Mouse (Mus musculus): ENCODE data around the gene Serp2. TPM values are rescaled to one million over a fixed set of nuclear protein-coding genes. Genes with fewer than 3 reads are reported as not detected.

Gene Serp2
- polyA plus RNA-seq, 1 experiment from 2014 or later, result 0.58 TPM

DNA sequence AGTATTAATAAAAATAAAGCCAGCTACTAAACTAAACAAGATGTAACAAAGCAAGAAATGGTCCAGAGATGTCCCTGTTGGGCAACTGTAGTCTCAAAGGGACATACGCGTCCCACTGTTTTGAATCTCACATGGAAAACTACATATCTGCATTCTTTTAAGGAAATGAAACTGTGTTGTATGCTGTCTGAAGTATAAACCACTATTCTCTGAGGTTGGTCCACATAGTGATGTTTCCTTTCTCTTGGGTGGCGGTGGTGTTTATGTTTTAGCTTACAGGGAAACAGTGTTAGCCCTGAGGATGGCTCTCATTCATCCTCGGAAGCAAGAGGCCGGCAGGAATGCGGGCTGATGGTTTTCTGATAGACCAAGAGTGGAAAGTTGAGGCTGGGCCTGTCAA lies 12.6 kb downstream of the Serp2 start:
- no peak for TF ChIP-seq EP300 (IDR thresholded peaks at IDR 0.05; ENCODE audit: low read depth)
- TF ChIP-seq CTCF (IDR thresholded peaks at IDR 0.05; ENCODE audit: low read depth), result no peak
- Histone ChIP-seq H3K27ac (ENCODE audit: low read depth) (no peak overlapping the region), H3K9ac (replicated peaks) (no peak overlapping the region), H3K4me3 (ENCODE audit: low read depth, low read length) (no peak overlapping the region), H3K36me3 (replicated peaks; ENCODE audit: insufficient read depth, low read length) (no peaks in the 10 kb centered on the region), H3K4me1 (ENCODE audit: insufficient read depth) (no peaks in the 10 kb centered on the region), H3K27me3 (ENCODE audit: insufficient read depth, low read length) (no peaks in the 10 kb centered on the region), H3K4me2 (ENCODE audit: low read depth, low read length) (no peak overlapping the region), H3K9me3 (ENCODE audit: low read length) (no peaks in the 10 kb centered on the region)
- no peak for ATAC-seq
- no peak for DNase-seq
- 81% methylated on average over 6 of the region's 6 CpGs for WGBS (ENCODE audit: insufficient replicate concordance)

DNA sequence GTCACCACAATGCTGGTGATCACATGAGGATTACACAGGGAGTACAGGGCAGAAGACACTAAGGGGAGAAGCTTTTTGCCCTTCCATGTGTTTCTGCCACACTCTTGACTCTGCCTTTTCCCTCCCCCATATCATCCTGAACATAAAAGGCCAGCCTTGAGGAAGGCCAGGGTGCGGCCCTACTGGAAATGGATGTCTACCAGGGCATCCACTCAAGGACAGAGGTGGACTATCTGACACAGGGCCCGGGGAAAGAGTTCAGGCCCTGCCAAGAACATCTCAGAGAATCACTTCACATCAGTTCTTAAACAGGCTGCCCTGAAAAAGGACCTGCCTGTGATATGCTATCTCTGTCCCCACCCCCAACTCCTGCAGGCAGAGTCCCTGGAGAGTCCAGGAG lies 15.3 kb downstream of the Serp2 start:
- DNase-seq, result no peak
- Histone ChIP-seq H3K27me3 (ENCODE audit: insufficient read depth, low read length) (no peaks in the 10 kb centered on the region), H3K27ac (ENCODE audit: low read depth) (no peak overlapping the region), H3K4me2 (ENCODE audit: low read depth, low read length) (no peak overlapping the region), H3K36me3 (replicated peaks; ENCODE audit: insufficient read depth, low read length) (no peaks in the 10 kb centered on the region), H3K9ac (replicated peaks) (no peak overlapping the region), H3K4me3 (ENCODE audit: low read depth, low read length) (no peak overlapping the region), H3K9me3 (ENCODE audit: low read length) (no peaks in the 10 kb centered on the region), H3K4me1 (ENCODE audit: insufficient read depth) (no peaks in the 10 kb centered on the region; the same call in 1 of the 2 replicates)
- no peak for ATAC-seq
- TF ChIP-seq EP300 (IDR thresholded peaks at IDR 0.05; ENCODE audit: low read depth), result no peak
- TF ChIP-seq CTCF (IDR thresholded peaks at IDR 0.05; ENCODE audit: low read depth), result no peak
- 63% methylated on average over 2 of the region's 2 CpGs for WGBS (ENCODE audit: insufficient replicate concordance)

DNA sequence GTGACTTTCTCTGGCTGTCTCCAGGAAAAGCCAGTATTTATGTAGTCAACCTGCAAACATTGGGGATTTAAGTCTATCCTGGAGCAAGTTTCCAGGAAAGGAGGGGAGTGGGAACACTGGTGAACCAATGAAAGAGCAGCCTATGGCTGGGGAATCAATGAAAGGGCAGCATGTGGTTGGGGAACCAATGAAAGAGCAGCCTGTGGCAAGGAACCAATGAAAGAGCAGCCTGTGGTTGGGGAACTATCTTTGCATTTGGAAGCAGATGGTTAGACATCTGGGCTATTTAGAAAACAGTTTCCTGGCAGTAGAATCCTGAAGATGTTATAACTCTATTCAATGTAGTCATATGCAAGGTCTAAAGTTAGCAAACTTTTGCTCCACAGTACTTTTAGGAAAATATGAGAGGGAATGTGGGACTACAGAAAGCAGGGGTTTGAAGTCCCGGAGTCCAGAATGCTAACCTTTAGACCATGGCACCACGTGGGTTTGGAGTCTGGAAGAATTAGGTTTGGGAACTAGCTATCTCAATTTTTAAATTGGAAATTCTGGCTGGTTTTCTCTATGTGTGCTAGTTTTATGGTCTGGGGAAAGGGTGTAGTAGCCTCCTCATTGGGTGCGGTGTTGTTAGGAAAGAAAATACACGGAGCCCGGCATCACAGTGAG lies 16.6 kb downstream of the Serp2 start:
- Histone ChIP-seq H3K4me1 (ENCODE audit: insufficient read depth) (no peaks in the 10 kb centered on the region; the same call in 1 of the 2 replicates), H3K4me3 (ENCODE audit: low read depth, low read length) (no peak overlapping the region), H3K36me3 (replicated peaks; ENCODE audit: insufficient read depth, low read length) (no peaks in the 10 kb centered on the region), H3K9me3 (ENCODE audit: low read length) (no peaks in the 10 kb centered on the region), H3K27ac (ENCODE audit: low read depth) (no peak overlapping the region), H3K27me3 (ENCODE audit: insufficient read depth, low read length) (no peaks in the 10 kb centered on the region), H3K4me2 (ENCODE audit: low read depth, low read length) (no peak overlapping the region), H3K9ac (replicated peaks) (no peak overlapping the region)
- TF ChIP-seq EP300 (IDR thresholded peaks at IDR 0.05; ENCODE audit: low read depth), result no peak
- TF ChIP-seq CTCF (IDR thresholded peaks at IDR 0.05; ENCODE audit: low read depth), result no peak
- 86% methylated on average over 5 of the region's 5 CpGs for WGBS (ENCODE audit: insufficient replicate concordance)
- DNase-seq, result no peak
- no peak for ATAC-seq

DNA sequence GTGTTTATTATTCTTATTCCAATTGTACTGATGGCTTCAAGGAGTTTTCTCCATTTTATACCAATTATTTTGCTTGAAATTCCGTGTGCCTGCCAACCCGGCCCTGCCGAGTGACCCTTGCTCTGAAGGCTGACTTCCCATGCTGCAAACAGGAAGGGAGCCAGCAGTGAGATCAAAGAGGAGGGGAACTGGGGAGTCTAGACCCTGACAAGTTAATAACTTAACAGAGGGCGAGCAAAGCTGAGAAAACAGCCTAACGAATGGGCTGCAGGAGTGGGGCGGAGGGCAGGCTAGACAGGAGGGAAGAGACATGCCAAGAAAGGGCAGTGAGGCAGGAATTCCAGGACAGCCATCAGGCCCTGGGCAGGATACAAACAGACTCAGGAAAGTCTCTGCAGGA lies 19.8 kb downstream of the Serp2 start:
- 44% methylated on average over 6 of the region's 6 CpGs for WGBS (ENCODE audit: insufficient replicate concordance)
- no peaks in the 10 kb centered on the region for H3K27me3 ChIP-seq (ENCODE audit: insufficient read depth, low read length)
- H3K4me2 ChIP-seq (ENCODE audit: low read depth, low read length), result no peak overlapping the region
- 0 out of 2 replicates have a peak overlapping the region, but pooled peaks have one; percentile 7 for H3K27ac ChIP-seq (ENCODE audit: low read depth)
- DNase-seq (peak; percentile 30), ATAC-seq (no peak)
- H3K36me3 ChIP-seq (replicated peaks; ENCODE audit: insufficient read depth, low read length), result no peaks in the 10 kb centered on the region
- no peaks in the 10 kb centered on the region for H3K9me3 ChIP-seq (ENCODE audit: low read length)
- peaks cover 10% of the 10 kb centered on the region for H3K4me1 ChIP-seq (ENCODE audit: insufficient read depth)
- H3K4me3 ChIP-seq (ENCODE audit: low read depth, low read length), result no peak overlapping the region
- TF ChIP-seq CTCF (IDR thresholded peaks at IDR 0.05; ENCODE audit: low read depth), result no peak
- no peak for TF ChIP-seq EP300 (IDR thresholded peaks at IDR 0.05; ENCODE audit: low read depth)
- H3K9ac ChIP-seq (replicated peaks), result no peak overlapping the region

DNA sequence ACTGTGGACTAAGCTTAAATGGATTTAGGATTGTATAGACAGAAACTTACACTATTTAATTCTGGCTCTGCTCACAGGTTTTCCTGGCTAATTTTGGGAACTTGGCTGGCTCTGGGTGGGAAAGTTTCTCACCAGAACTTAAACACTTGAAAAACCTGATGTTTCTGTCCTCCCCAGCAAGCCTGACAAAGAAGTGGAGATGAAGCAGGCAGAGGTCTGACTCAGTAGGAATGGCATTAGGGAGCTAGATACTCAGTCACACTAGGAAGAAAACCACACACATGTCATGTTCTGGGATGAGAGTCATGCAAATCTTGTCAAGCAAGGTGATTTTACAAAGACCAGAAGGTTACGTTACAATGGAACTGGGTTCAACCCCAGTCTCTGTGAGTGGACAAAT lies 21.6 kb downstream of the Serp2 start:
- H3K36me3 ChIP-seq (replicated peaks; ENCODE audit: insufficient read depth, low read length), result no peaks in the 10 kb centered on the region
- WGBS (ENCODE audit: insufficient replicate concordance), result 97% methylated on average over 1 of the region's 1 CpGs
- no peak overlapping the region for H3K27ac ChIP-seq (ENCODE audit: low read depth)
- no peak overlapping the region for H3K4me3 ChIP-seq (ENCODE audit: low read depth, low read length)
- H3K9ac ChIP-seq (replicated peaks), result no peak overlapping the region
- DNase-seq, result no peak
- H3K4me1 ChIP-seq (ENCODE audit: insufficient read depth), result peaks cover 21% of the 10 kb centered on the region
- no peak for ATAC-seq
- no peaks in the 10 kb centered on the region for H3K9me3 ChIP-seq (ENCODE audit: low read length)
- no peaks in the 10 kb centered on the region for H3K27me3 ChIP-seq (ENCODE audit: insufficient read depth, low read length)
- no peak for TF ChIP-seq CTCF (IDR thresholded peaks at IDR 0.05; ENCODE audit: low read depth)
- TF ChIP-seq EP300 (IDR thresholded peaks at IDR 0.05; ENCODE audit: low read depth), result no peak
- H3K4me2 ChIP-seq (ENCODE audit: low read depth, low read length), result no peak overlapping the region; the same call in 1 of the 2 replicates

DNA sequence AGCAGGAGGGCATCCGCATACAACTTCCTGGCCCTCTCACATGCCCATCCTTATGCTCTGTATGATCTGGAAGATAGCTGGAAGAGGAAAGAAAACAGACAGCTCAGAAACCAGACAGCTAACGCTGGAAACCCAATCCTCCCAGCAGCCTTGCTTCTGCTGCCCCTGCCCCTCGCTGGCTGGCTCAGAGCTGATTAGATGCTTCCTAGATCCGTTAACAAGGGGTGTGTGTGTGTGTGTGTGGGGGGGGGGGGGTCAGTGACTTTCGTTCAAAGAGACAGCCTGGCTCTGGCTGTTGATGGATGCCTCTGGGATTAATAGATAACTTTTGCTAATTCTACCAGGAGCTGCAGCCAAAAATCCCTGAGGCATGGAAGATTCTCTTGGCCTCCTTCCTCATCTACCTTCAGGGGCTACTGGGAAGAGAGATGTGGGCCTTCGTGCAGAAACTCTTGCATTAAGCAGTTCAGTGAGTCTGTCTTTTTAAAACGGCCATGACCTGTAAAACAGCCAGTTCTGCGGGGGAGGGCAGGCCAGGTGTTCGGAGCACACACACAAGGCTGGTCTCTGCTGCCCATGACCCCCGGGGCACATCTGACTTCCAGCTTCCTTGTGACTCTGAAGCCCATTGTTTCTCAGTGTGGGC lies 23.4 kb downstream of the Serp2 start:
- H3K4me1 ChIP-seq (ENCODE audit: insufficient read depth), result peaks cover 25% of the 10 kb centered on the region
- DNase-seq, result peak; percentile 55
- no peaks in the 10 kb centered on the region for H3K9me3 ChIP-seq (ENCODE audit: low read length)
- 19% methylated on average over 10 of the region's 10 CpGs for WGBS (ENCODE audit: insufficient replicate concordance)
- ATAC-seq, result peak; percentile 57
- H3K36me3 ChIP-seq (replicated peaks; ENCODE audit: insufficient read depth, low read length), result no peaks in the 10 kb centered on the region
- H3K27me3 ChIP-seq (ENCODE audit: insufficient read depth, low read length), result no peaks in the 10 kb centered on the region
- H3K4me2 ChIP-seq (ENCODE audit: low read depth, low read length), result peak overlapping the region; percentile 73
- peak overlapping the region; percentile 42 for H3K4me3 ChIP-seq (ENCODE audit: low read depth, low read length)
- H3K9ac ChIP-seq (replicated peaks), result peak overlapping the region; percentile 63
- TF ChIP-seq EP300 (IDR thresholded peaks at IDR 0.05; ENCODE audit: low read depth) (peak; percentile 73), CTCF (IDR thresholded peaks at IDR 0.05; ENCODE audit: low read depth) (no peak)
- peak overlapping the region; percentile 84 for H3K27ac ChIP-seq (ENCODE audit: low read depth)
